Mouse (Mus musculus) midbrain, embryonic 13.5 days (tissue): ENCODE data around the gene Krtap9-5. TPM values are rescaled to one million over a fixed set of nuclear protein-coding genes. Genes with fewer than 3 reads are reported as not detected.
A peak's percentile ranks its signal among the peaks of the same experiment; 100 is the strongest.

Experiments used
- ATAC-seq: fragments of 200-750 bp; cut with Nextera tagmentation; 2 replicates; pipeline ENCODE4 v1.8.0; 2017; ENCODE audit warnings: mild to moderate bottlenecking, moderate TSS enrichment, moderate library complexity
- H3K27ac ChIP-seq: fragments of 300-500 bp; sonication (generic); 2 replicates; pipeline ENCODE4 v1.5.1; 2015; ENCODE audit warnings: inconsistent platforms, mild to moderate bottlenecking, moderate library complexity
- H3K27me3 ChIP-seq: fragments of 300-500 bp; sonication (generic); 2 replicates; pipeline ENCODE4 v1.6.1; 2015; ENCODE audit warnings: mild to moderate bottlenecking, inconsistent platforms
- H3K36me3 ChIP-seq: fragments of 300-500 bp; sonication (generic); 2 replicates; pipeline ENCODE4 v1.6.1; 2015; ENCODE audit warnings: mild to moderate bottlenecking, inconsistent platforms
- H3K4me1 ChIP-seq: fragments of 300-500 bp; sonication (generic); replicated peaks from 2 replicates; pipeline ENCODE4 v1.6.1; 2015; ENCODE audit warnings: inconsistent platforms
- H3K4me2 ChIP-seq: fragments of 300-500 bp; sonication (generic); replicated peaks from 2 replicates; pipeline ENCODE4 v1.6.1; 2015; ENCODE audit warnings: moderate library complexity, mild to moderate bottlenecking, inconsistent platforms
- H3K4me3 ChIP-seq: fragments of 300-500 bp; sonication (generic); replicated peaks from 2 replicates; pipeline ENCODE4 v1.5.1; 2015; ENCODE audit warnings: mild to moderate bottlenecking, inconsistent platforms
- H3K9ac ChIP-seq: fragments of 300-500 bp; sonication (generic); replicated peaks from 2 replicates; pipeline ENCODE4 v1.6.1; 2015; ENCODE audit warnings: mild to moderate bottlenecking, inconsistent platforms
- H3K9me3 ChIP-seq: fragments of 300-500 bp; sonication (generic); 2 replicates; pipeline ENCODE4 v1.6.1; 2016; ENCODE audit warnings: mild to moderate bottlenecking, inconsistent platforms
- WGBS: fragments of 180-500 bp; shearing (Covaris S2); methylation state at CpG from one replicate; pipeline ENCODE4 v1.1.7; 2015; 5-methylcytosine and 5-hydroxymethylcytosine counted together
- polyA plus RNA-seq: library from polyadenylated mRNA; unstranded; fragments of >200 nt; fragmentation: Nextera tagmentation; extraction: Ambion mirVana; gene quantifications from 2 replicates; pipeline ENCODE4 v1.2.1, GENCODE M21; 2015

Krtap9-5 gene
- not detected in 2 replicates for polyA plus RNA-seq

GRCm38 (mm10) chr11:99948175-99948574, at the start of gene Krtap9-5:
Krtap9-5 (plus strand) TSS chr11:99948475.
- WGBS = 88% methylated on average over 2 of the region's 2 CpGs
- Histone ChIP-seq H3K9ac (no peak within 1 kb of the TSS), H3K4me1 (no peaks in the 10 kb centered on the region), H3K9me3 (no peaks in the 10 kb centered on the region), H3K27ac (no peak within 1 kb of the TSS), H3K4me2 (no peak within 1 kb of the TSS), H3K36me3 (no peaks in the 10 kb centered on the region), H3K4me3 (no peak within 1 kb of the TSS), H3K27me3 (no peaks in the 10 kb centered on the region)
- ATAC-seq = no peak

GRCm38 (mm10) chr11:99907620-99908019, 40.7 kb upstream of the Krtap9-5 start, which contains the start of gene Krtap31-1:
Krtap31-1 (plus strand) TSS chr11:99907920.
- Histone ChIP-seq H3K9ac (no peak within 1 kb of the TSS), H3K4me1 (no peaks in the 10 kb centered on the region), H3K27ac (no peak within 1 kb of the TSS), H3K36me3 (no peaks in the 10 kb centered on the region), H3K9me3 (no peaks in the 10 kb centered on the region), H3K27me3 (no peaks in the 10 kb centered on the region), H3K4me3 (no peak within 1 kb of the TSS), H3K4me2 (no peak within 1 kb of the TSS)
- no peak for ATAC-seq
- 87% methylated on average over 2 of the region's 2 CpGs for WGBS

DNA sequence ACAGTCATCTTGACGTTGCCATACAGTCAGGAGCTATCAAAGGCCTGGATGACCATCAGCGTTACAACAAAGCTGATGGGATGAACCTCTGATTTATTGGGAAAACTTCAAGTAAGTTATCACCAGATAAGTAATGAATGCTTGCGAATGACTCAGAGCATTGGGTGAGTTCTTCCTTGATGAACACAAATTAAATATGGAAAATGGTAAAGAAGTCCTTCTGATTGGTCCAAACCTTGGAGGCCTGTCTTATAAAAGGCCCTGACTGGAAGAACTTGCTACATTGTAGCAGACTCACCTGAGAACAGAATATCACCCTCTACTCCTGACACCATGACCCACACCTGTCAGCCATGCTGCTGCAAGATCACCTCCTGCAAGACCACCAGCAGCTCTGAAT, 33.8 kb upstream of the Krtap9-5 start, which contains the start of gene Gm11565:
Gene Gm11565, plus strand, starts transcription at position 301 of the 400 bp plus-strand sequence.
- Histone ChIP-seq H3K4me1 (no peaks in the 10 kb centered on the region), H3K27me3 (no peaks in the 10 kb centered on the region), H3K4me2 (no peak within 1 kb of the TSS), H3K9ac (no peak within 1 kb of the TSS), H3K9me3 (no peaks in the 10 kb centered on the region), H3K27ac (no peak within 1 kb of the TSS), H3K36me3 (no peaks in the 10 kb centered on the region), H3K4me3 (no peak within 1 kb of the TSS)
- no peak for ATAC-seq
- 88% methylated on average over 3 of the region's 3 CpGs for WGBS

DNA sequence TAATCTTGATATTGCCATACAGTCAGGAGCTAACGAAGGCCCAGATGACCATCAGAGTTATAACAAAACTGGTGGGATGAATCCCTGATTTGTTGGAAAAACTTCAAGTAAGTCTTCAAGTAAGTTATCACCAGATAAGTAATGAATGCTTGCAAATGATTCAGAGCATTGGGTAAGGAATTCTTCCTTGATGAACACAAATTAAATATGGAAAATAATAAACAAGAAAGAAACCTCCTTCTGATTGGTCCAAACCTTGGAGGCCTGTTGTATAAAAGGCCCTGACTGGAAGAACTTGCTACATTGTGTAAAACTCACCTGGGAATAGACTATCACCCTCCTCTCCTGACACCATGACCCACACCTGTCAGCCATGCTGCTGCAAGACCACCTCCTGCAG, 12.3 kb upstream of the Krtap9-5 start, which contains the start of gene Krtap31-2:
Gene Krtap31-2, plus strand, starts transcription at position 301 of the 400 bp plus-strand sequence.
- no peaks in the 10 kb centered on the region for H3K4me1 ChIP-seq
- H3K9ac ChIP-seq = no peak within 1 kb of the TSS
- H3K27me3 ChIP-seq = no peaks in the 10 kb centered on the region
- 93% methylated on average over 1 of the region's 1 CpGs for WGBS
- no peak within 1 kb of the TSS for H3K27ac ChIP-seq
- ATAC-seq = no peak
- H3K36me3 ChIP-seq = no peaks in the 10 kb centered on the region
- no peak within 1 kb of the TSS for H3K4me2 ChIP-seq
- H3K4me3 ChIP-seq = no peak within 1 kb of the TSS
- H3K9me3 ChIP-seq = no peaks in the 10 kb centered on the region

DNA sequence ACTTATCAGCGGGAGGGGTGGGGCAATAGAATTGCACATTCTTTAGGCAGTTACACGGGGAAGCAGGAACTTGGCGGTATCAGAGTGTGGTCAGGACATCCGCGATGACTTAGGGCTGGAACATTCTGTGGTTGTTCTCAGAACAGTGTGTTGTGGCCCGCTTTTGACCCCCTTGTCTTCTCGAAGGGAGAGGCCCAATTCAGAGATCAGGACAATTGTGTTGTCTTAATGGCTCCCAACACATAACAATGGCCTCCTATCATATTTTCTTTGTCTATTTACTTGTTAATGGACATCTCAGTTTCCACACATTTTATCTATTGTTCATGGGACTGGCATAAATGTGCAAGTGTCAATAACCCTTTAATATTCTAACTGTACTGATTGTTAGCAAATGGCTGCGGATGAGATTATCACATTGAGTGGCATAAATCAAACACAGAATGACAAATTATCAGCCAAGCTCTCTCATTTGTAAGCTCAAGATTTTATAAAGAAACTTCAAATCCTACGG, 10.5 kb upstream of the Krtap9-5 start:
- Histone ChIP-seq H3K4me1 (no peaks in the 10 kb centered on the region), H3K27me3 (no peaks in the 10 kb centered on the region), H3K27ac (no peak overlapping the region), H3K36me3 (no peaks in the 10 kb centered on the region), H3K4me3 (no peak overlapping the region), H3K4me2 (no peak overlapping the region), H3K9ac (no peak overlapping the region), H3K9me3 (no peaks in the 10 kb centered on the region)
- 91% methylated on average over 9 of the region's 9 CpGs for WGBS
- no peak for ATAC-seq

- H3K9me3 ChIP-seq = no peaks in the 10 kb centered on the region
- H3K27me3 ChIP-seq = no peaks in the 10 kb centered on the region
- no peak overlapping the region for H3K9ac ChIP-seq
- no peak overlapping the region for H3K4me2 ChIP-seq
- H3K27ac ChIP-seq = no peak overlapping the region
- WGBS = 59% methylated on average over 6 of the region's 6 CpGs
- H3K4me3 ChIP-seq = no peak overlapping the region
- H3K4me1 ChIP-seq = no peaks in the 10 kb centered on the region
- H3K36me3 ChIP-seq = no peaks in the 10 kb centered on the region
- no peak for ATAC-seq
Measured at GRCm38 (mm10) chr11:99964213-99964612, 15.9 kb downstream of the Krtap9-5 start.

- Histone ChIP-seq H3K27ac (no peak overlapping the region), H3K36me3 (no peaks in the 10 kb centered on the region), H3K27me3 (no peaks in the 10 kb centered on the region), H3K4me1 (no peaks in the 10 kb centered on the region), H3K4me2 (no peak overlapping the region), H3K4me3 (no peak overlapping the region), H3K9ac (no peak overlapping the region), H3K9me3 (no peaks in the 10 kb centered on the region)
- WGBS = 88% methylated on average over 2 of the region's 2 CpGs
- no peak for ATAC-seq
Measured at GRCm38 (mm10) chr11:99965961-99966360, 17.7 kb downstream of the Krtap9-5 start.

DNA sequence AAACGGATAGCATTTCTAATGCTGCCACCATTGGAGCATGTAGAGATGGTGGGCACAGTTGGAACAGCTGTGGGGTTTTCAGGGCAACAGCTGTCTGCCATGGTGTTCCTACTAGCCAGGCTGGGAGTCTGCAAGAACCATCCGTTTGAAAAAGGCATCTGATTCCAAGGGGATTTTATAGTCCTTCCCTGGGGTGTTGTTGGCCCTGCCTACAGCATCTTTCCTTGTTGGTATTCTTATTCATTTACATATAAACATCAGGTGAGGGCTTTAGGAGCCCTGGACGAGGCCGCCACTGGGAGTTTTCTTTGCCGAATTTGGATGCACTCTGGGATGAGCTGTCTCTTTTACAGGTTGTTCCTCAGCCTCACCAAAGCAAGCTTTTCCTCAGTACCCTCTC, 30.7 kb downstream of the Krtap9-5 start, which contains the start of gene Krtap29-1:
Gene Krtap29-1, minus strand, starts transcription at position 101 of the 400 bp plus-strand sequence.
- Histone ChIP-seq H3K27ac (no peak within 1 kb of the TSS), H3K9ac (no peak within 1 kb of the TSS), H3K4me1 (no peaks in the 10 kb centered on the region), H3K27me3 (no peaks in the 10 kb centered on the region), H3K4me2 (no peak within 1 kb of the TSS), H3K36me3 (no peaks in the 10 kb centered on the region), H3K4me3 (no peak within 1 kb of the TSS), H3K9me3 (no peaks in the 10 kb centered on the region)
- ATAC-seq = no peak
- WGBS = 78% methylated on average over 5 of the region's 5 CpGs

DNA sequence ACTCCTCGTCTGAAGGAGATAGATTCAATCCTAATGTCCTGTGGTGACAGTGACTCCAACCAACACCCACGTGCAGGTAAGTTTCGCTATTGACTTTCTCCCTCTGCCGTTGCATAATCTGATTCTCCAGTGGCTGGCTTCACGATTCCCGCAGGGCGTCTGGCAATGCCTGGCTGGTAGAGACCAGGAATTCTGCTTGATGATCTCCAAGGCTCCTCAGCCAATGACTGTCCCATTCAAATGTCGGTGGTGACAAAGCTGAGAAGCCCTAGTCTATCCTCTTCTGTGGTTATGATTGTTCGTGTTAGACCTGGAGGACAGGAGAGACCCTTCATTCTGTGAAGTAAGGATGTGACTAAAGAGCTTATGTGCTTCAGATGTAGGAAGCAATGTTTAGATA, 34.5 kb downstream of the Krtap9-5 start:
- WGBS = 89% methylated on average over 9 of the region's 9 CpGs
- no peak overlapping the region for H3K4me3 ChIP-seq
- H3K27me3 ChIP-seq = no peaks in the 10 kb centered on the region
- H3K36me3 ChIP-seq = no peaks in the 10 kb centered on the region
- no peak overlapping the region for H3K4me2 ChIP-seq
- no peaks in the 10 kb centered on the region for H3K4me1 ChIP-seq
- ATAC-seq = no peak
- H3K9ac ChIP-seq = no peak overlapping the region
- H3K27ac ChIP-seq = no peak overlapping the region
- H3K9me3 ChIP-seq = no peaks in the 10 kb centered on the region

DNA sequence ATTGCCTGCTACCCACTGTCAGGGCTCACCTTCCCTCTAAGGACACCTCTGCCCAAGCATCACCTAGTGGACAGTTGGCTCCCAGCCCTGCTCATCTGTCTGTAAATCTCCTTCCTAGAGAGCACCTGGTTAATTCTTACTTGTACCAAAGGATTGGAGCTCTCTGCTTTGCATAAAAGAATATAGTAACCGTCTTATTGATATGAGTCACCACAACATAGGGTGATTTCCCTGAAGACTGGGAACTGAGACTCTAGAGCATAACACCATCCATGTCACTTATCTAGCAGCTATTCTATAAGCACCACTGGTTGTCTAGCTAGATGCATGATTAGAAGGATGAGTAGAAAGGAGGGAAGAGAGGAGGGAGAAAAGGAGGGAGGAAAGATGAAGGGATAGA, 35.2 kb downstream of the Krtap9-5 start:
- H3K4me2 ChIP-seq = no peak overlapping the region
- H3K9me3 ChIP-seq = no peaks in the 10 kb centered on the region
- H3K4me1 ChIP-seq = no peaks in the 10 kb centered on the region
- H3K9ac ChIP-seq = no peak overlapping the region
- ATAC-seq = no peak
- H3K4me3 ChIP-seq = no peak overlapping the region
- H3K27ac ChIP-seq = no peak overlapping the region
- H3K27me3 ChIP-seq = no peaks in the 10 kb centered on the region
- WGBS = 88% methylated on average over 1 of the region's 1 CpGs
- H3K36me3 ChIP-seq = no peaks in the 10 kb centered on the region

- Histone ChIP-seq H3K4me2 (no peak overlapping the region), H3K9me3 (no peaks in the 10 kb centered on the region), H3K27me3 (no peaks in the 10 kb centered on the region), H3K4me3 (no peak overlapping the region), H3K9ac (no peak overlapping the region), H3K36me3 (no peaks in the 10 kb centered on the region), H3K4me1 (no peaks in the 10 kb centered on the region), H3K27ac (no peak overlapping the region)
- 85% methylated on average over 20 of the region's 20 CpGs for WGBS
- peak; percentile 71 for ATAC-seq
Measured at GRCm38 (mm10) chr11:99985291-99986092, 37.2 kb downstream of the Krtap9-5 start.

- 81% methylated on average over 8 of the region's 8 CpGs for whole genome bisulfite sequencing
- H3K27ac ChIP-seq = no peak within 1 kb of the TSS
- no peaks in the 10 kb centered on the region for H3K9me3 ChIP-seq
- H3K4me1 ChIP-seq = no peaks in the 10 kb centered on the region
- H3K4me2 ChIP-seq = no peak within 1 kb of the TSS
- no peaks in the 10 kb centered on the region for H3K36me3 ChIP-seq
- H3K4me3 ChIP-seq = no peak within 1 kb of the TSS
- H3K9ac ChIP-seq = no peak within 1 kb of the TSS
- no peak for ATAC-seq
- no peaks in the 10 kb centered on the region for H3K27me3 ChIP-seq
Measured at GRCm38 (mm10) chr11:99986180-99986647, 37.9 kb downstream of the Krtap9-5 start, which contains the start of gene Krtap16-1. Krtap16-1 (minus strand) TSS chr11:99986597.
